Mouse (Mus musculus) olfactory bulb, adult 2 months (tissue): Measurements from ENCODE around the gene Ankrd50. TPM values are rescaled to one million over a fixed set of nuclear protein-coding genes. Genes with fewer than 3 reads are reported as not detected.

Experiments
- H3K27ac ChIP-seq: fragments of 200-500 bp; 2 replicates; pipeline ENCODE4 v1.5.1; 2012; ENCODE audit warnings: low read depth, low read length; ENCODE audit not compliant: insufficient read depth
- H3K4me1 ChIP-seq: fragments of 200-500 bp; 2 replicates; pipeline ENCODE4 v1.6.1; 2012; ENCODE audit warnings: low read length; ENCODE audit not compliant: control insufficient read depth, insufficient read depth
- H3K4me3 ChIP-seq: fragments of 200-500 bp; 2 replicates; pipeline ENCODE4 v1.5.1; 2012; ENCODE audit warnings: mild to moderate bottlenecking, low read depth, low read length, moderate library complexity; ENCODE audit not compliant: insufficient read depth
- CTCF ChIP-seq: fragments of 200-500 bp; IDR thresholded peaks from 2 replicates; pipeline ENCODE4 v1.5.1; 2012; ENCODE audit warnings: low read depth, mild to moderate bottlenecking, low read length, moderate library complexity; ENCODE audit not compliant: insufficient read depth
- POLR2A ChIP-seq: fragments of 200-500 bp; IDR thresholded peaks from 2 replicates; pipeline ENCODE4 v1.6.1; 2012; ENCODE audit warnings: mild to moderate bottlenecking, low read depth, low read length, moderate library complexity; ENCODE audit not compliant: insufficient read depth
- WGBS: fragments of 180-500 bp; shearing (Covaris S2); methylation state at CpG from one replicate; pipeline ENCODE4 v1.1.7; 2018; 5-methylcytosine and 5-hydroxymethylcytosine counted together
- polyA plus RNA-seq: library from polyadenylated mRNA; stranded (reverse); fragments of >200 nt; gene quantifications from 2 replicates; pipeline ENCODE4 v1.2.4, GENCODE M21; 2012; ENCODE audit warnings: low replicate concordance; ENCODE audit not compliant: missing spikeins, insufficient read depth, insufficient read length

Gene Ankrd50
- polyA plus RNA-seq, 1 experiment = not detected

DNA sequence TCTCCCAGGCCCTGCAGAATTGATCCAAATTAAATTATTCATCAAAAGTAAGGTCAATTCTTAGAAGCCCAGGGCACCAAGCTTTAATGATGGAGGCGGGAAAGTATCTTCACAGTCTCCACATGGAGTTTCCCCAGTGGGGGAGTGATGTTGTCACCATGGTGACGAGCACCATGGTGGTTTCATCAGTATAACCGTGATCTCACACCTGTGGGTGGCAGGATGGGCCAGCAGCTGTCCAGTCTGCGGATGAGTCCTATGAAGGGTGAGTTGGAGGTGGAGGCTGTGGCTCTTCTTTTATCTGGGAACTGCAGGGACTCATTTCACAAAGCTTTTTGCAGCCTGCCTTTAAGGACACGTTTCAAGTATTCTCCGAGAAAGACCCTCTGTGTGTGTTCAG, 53.6 kb downstream of the Ankrd50 start:
- Histone ChIP-seq H3K27ac (no peak overlapping the region), H3K4me1 (peaks cover 7% of the 10 kb centered on the region; the same call in 1 of the 2 replicates), H3K4me3 (no peak overlapping the region)
- 79% methylated on average over 6 of the region's 6 CpGs for WGBS
- no peak for TF ChIP-seq CTCF
- no peak for TF ChIP-seq POLR2A

DNA sequence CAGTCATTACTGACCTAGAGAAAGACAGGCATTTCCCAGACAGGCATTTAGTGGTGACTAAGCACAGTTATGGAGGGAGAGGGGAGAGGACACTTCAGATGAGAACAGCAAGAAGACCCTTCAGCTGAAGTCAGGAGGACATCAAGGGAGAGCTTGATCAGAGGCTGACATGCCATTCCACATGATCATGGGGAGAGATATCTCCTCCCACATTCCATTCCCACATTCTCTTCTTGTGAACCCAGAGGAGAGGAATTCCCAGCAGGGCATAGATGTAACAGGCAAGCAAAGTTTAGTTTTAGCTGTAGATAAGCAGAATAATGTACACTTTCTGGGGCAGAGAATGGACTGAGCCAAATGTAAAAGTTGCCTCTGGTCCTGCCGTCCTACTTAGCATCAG, 57.4 kb downstream of the Ankrd50 start:
- H3K4me3 ChIP-seq = no peak overlapping the region
- TF ChIP-seq CTCF (no peak), POLR2A (no peak)
- no peak overlapping the region for H3K27ac ChIP-seq
- 94% methylated on average over 1 of the region's 1 CpGs for WGBS
- H3K4me1 ChIP-seq = peaks cover 2% of the 10 kb centered on the region; the same call in 1 of the 2 replicates

- 91% methylated on average over 4 of the region's 4 CpGs for WGBS
- TF ChIP-seq CTCF (no peak), POLR2A (no peak)
- Histone ChIP-seq H3K4me1 (no peaks in the 10 kb centered on the region), H3K27ac (no peak overlapping the region), H3K4me3 (no peak overlapping the region)
Measured at GRCm38 (mm10) chr3:38423966-38424365, 60.7 kb downstream of the Ankrd50 start.

DNA sequence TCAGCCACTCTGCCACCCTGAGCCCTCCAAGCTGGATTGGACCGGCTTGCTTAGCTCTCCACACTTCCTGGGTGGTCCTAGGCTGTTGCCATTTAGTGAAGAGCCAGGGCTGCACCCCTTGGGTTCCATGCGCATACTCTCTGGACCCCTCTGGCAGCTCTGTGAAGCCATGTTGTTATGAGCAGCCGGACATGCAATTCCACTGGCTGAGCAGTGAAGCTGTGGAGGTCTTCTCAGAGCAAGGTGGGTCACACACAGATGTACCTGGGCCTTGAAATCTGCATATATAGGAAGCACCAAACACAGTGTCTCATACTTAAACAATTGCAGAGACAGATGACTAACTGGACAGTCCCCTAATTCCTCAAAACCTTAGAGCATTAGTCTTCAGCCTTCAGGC, 64.7 kb downstream of the Ankrd50 start:
- no peaks in the 10 kb centered on the region for H3K4me1 ChIP-seq
- no peak overlapping the region for H3K27ac ChIP-seq
- 91% methylated on average over 3 of the region's 3 CpGs for WGBS
- H3K4me3 ChIP-seq = no peak overlapping the region
- TF ChIP-seq POLR2A (no peak), CTCF (no peak)

- no peak overlapping the region for H3K4me3 ChIP-seq
- 70% methylated on average over 3 of the region's 3 CpGs for WGBS
- TF ChIP-seq POLR2A = no peak
- TF ChIP-seq CTCF = no peak
Measured at GRCm38 (mm10) chr3:38415292-38415930, 69.2 kb downstream of the Ankrd50 start.

More at GRCm38 (mm10) chr3:38415292-38415930, 69.2 kb downstream of the Ankrd50 start:
- H3K27ac ChIP-seq = no peak overlapping the region
- H3K4me1 ChIP-seq = no peaks in the 10 kb centered on the region
